Mouse (Mus musculus) fibroblast of lung, adult 2 months (primary cell): ENCODE measurements at regions not wholly inside any gene's neighbourhood (a gene's known extent, or its start where the extent isn't known, plus 50 kb on each side); places are given as distances from the start of the nearest gene placed in this dataset.

Experiments
- DNase-seq: peaks from one replicate; pipeline ENCODE4 v3.0.0-alpha.2; 2011; ENCODE audit warnings: low read depth

DNA sequence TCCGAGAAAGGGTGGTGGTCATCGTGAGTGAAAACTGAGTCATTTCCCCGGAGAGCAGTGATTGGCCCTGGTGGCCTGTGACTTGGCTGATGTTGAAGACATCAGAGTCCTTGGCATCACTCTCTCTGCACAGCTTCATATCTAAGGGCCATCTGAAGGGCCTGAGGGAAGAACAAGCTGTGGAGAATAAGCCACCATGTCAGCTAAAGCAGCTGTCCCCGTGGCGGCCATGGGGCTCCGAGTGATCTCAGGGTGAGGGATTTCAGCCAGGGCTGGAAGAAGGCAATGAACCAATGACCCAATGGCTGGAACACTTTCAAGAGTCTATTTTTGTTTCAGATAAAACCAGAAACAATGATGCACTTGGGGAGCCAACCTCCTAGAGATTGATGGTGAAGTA, 62.2 kb downstream of the Ttc32 start:
- no peak for DNase-seq

DNA sequence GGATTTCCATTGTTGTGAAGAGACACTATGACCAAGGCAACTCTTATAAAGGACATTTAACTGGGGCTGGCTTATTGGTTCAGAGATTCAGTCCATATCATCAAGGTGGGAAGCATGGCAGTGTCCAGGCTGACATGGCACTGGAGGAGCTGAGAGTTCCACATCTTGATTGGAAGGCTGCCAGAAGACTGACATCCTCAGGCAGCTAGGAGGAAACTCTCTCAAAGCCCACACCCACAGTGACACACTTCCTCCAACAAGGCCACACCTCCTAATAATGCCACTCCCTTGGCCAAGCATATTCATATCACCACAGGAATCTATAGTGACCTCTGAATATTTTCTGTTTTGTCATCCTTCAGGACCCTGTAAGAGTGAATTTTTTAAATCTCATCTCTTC, 65.3 kb downstream of the Ttc32 start:
- no peak for DNase-seq

- DNase-seq: no peak
Measured at GRCm38 (mm10) chr12:9106416-9106815, 76.6 kb downstream of the Ttc32 start.

- DNase-seq: no peak
Measured at GRCm38 (mm10) chr12:9109806-9110205, 80.0 kb downstream of the Ttc32 start.

DNA sequence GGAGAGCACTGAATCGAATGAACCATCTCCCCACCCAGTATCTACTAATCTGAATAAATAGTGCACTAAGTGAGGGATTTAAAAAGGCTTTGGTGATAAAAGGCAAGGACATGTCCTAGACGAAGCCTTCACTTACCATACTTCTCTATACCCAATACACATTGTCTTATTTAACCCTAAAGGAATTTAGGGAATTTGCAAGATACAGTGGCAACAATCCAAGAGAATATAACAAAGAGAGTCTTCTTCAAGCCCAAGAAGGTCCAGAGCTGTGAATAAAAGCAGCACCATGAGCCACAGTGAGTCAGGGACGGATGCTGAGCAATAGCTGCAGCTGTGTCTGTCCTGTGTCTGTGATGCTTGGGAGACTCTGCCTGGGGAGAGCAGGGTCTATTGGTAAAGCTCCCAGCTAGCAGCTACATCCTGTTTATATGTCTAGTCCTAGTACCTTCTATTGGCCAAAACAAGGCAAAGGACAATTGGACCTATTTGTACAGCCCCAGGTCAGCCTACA, 82.4 kb downstream of the Ttc32 start:
- no peak for DNase-seq

GRCm38 (mm10) chr12:9113652-9114051, 83.9 kb downstream of the Ttc32 start:
- DNase-seq: peak; percentile 82

GRCm38 (mm10) chr12:9114061-9114460, 84.3 kb downstream of the Ttc32 start:
- DNase-seq: no peak

- DNase-seq: no peak
Measured at GRCm38 (mm10) chr12:9118576-9118975, 88.8 kb downstream of the Ttc32 start.

DNA sequence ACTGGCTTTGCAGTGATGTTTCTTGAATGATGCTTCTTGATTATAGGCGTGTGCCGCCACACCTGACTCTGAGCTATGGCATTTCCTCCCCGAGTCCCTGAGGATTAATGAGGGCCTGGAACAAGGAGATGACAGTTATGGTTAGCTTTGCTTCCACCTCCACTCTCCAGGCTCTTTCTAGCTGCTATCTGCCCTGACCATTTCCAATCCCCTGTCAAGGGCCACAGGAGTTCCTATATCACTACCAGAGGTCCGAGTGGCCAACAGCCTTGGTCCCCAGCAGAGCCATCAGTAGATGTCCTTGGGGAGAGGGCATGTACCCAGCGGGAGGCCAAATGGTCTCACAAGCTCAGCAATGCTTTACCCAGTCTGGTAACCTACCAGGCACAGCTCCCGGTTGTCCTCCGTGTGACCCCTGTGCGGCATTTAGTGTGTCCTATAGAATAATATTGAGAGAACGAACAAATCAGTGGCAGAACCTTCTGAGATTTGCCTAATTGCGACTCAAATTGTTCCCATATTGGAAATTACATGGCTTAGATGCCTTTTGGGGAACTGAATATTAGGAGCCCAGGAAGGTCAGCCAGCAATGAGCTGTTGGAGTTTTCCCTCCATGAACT, 98.2 kb downstream of the Ttc32 start:
- no peak for DNase-seq

GRCm38 (mm10) chr12:9128581-9129275, 98.9 kb downstream of the Ttc32 start:
- no peak for DNase-seq

GRCm38 (mm10) chr12:9132621-9133020, 102.8 kb downstream of the Ttc32 start:
- no peak for DNase-seq

GRCm38 (mm10) chr12:9133890-9134870, 104.4 kb downstream of the Ttc32 start:
- no peak for DNase-seq

GRCm38 (mm10) chr12:9151001-9151400, 121.2 kb downstream of the Ttc32 start:
- DNase-seq: no peak

- DNase-seq: no peak
Measured at GRCm38 (mm10) chr12:9151426-9151825, 121.6 kb downstream of the Ttc32 start.

DNA sequence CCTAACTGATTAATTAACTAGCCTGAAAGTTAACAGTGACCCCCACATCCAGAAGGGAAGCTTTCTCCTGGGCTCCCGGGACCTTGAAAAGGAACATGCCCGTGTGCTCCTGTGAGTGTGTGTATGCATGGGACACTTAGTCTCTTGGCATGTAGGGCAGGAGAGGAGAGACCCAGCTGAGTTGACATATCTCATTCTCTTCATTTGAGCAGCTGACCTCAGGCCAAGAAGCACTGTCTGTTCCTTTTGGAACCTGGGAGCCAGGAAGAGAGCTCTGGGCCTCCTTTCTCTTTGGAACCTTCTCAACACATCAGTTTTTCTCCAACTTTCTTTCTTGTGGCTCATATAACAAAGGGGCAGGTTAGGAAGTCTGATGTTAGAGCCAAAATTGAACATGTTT, 124.7 kb downstream of the Ttc32 start:
- no peak for DNase-seq

- no peak for DNase-seq
Measured at GRCm38 (mm10) chr12:9156794-9157193, 127.0 kb downstream of the Ttc32 start.

GRCm38 (mm10) chr12:9158751-9159150, 129.0 kb downstream of the Ttc32 start:
- DNase-seq: peak; percentile 32

DNA sequence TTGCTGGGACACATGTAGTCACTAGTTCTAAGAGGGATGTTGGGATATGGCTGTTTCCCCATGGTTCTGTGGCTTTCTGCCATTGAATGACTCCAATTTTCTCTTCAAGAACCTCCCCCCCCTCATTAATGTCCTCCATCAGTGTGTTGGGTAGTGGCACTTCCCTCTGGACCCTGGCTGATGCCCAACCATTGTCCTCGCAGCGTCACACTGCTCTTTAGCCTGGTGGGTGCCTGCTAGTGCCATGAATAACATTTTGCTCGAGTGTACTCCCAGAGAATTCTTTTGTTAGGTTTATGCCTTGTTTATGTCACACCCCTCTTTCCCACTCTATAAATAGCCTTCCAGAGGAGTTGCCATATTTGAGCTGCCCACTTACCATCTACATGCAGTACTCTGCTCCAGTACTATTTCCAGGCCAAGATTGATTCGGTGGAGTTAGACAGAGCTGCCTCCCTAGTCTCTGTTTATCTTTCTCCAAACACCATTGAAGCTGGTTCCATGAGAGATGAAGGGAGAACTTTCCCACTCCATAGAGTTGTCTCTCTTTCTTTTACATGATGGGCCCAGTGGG, 135.7 kb downstream of the Ttc32 start:
- DNase-seq: no peak

- no peak for DNase-seq
Measured at GRCm38 (mm10) chr12:9166218-9166908, 136.6 kb downstream of the Ttc32 start.

- no peak for DNase-seq
Measured at GRCm38 (mm10) chr12:9169008-9169407, 139.2 kb downstream of the Ttc32 start.

DNA sequence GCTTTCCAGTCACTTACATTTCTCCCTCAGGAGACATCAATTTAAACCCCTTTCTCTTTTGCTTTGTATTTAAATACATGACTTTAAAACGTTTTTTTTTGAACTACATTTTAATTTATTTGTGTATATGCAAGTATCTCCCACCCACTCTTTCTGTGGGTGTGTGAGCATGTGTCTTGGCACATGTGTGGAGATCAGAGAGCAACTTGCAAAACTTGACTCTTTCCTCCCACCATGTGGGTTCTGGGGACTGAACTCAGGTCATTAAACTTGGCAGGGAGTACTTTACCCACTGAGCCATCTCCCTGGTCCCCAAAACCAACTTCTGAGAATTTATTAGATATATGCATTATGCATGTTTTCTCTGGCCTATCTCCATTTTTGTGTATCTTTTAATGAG, 143.9 kb downstream of the Ttc32 start:
- no peak for DNase-seq

DNA sequence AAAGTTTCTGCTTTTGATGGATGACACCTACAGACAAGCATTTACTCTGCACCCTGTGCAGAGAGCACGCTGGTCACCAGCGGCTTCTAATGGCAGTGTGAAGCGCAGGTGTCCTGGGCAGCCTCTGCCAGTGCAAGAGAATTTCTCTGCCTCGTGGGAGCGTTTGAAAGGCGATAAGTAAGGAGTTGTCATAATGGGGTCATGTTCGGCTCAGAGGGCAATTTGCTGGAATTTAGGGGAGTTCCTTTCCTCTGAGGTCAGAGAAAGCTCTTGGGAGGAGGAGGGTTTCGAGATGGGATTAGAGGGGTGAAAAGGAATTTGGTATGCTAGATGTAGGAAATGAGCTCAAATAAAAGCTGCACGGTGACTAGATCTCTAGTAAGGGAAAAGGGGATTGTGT, 144.5 kb downstream of the Ttc32 start:
- no peak for DNase-seq
